Mouse (Mus musculus): Measurements from ENCODE around the gene Gja6. TPM values are rescaled to one million over a fixed set of nuclear protein-coding genes. Genes with fewer than 3 reads are reported as not detected.

Gja6 gene
- 0.19 and 0.48 TPM in 2 replicates for polyA plus RNA-seq (2015; fragmentation: Nextera tagmentation; extraction: Ambion mirVana)

DNA sequence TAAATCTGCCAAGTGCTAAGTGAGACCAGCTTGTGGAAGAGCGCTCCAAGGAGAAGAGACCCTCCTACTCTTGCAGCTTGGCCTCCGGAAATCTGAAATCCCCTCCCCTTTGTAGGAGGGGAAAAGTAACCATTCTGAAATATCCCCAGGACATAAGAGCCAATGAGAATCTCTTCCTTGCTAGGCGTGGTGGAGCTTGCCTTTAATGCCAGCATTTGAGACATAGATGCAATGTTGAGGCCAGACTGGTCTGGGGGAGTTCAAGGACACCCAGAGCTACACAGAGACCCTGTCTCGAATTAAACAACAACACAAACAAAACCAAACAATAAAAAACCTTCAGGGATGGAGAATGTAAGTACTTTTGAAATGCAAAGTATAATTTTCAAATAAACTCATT is at the start of gene Gja6:
TSS of gene Gja6 (minus strand) at position 101 of the 400 bp plus-strand sequence.
- Histone ChIP-seq H3K27me3 (ENCODE audit: control insufficient read depth, insufficient read depth, low read length) (0 out of 2 replicates have a peak, but pooled peaks cover 5% of the 10 kb centered on the region), H3K4me3 (replicated peaks; ENCODE audit: low read length) (no peak within 1 kb of the TSS), H3K27ac (ENCODE audit: low read length) (no peak within 1 kb of the TSS), H3K4me2 (ENCODE audit: low read depth, low read length) (no peak within 1 kb of the TSS), H3K9ac (ENCODE audit: low read length) (no peak within 1 kb of the TSS), H3K4me1 (ENCODE audit: control insufficient read depth, insufficient read depth, low read length) (no peaks in the 10 kb centered on the region), H3K36me3 (ENCODE audit: control insufficient read depth, insufficient read depth, low read length) (no peaks in the 10 kb centered on the region), H3K9me3 (replicated peaks; ENCODE audit: control insufficient read depth, low read length) (no peaks in the 10 kb centered on the region)
- no peak for ATAC-seq (ENCODE audit: insufficient read depth, low FRiP score)
- WGBS, result 65% methylated on average over 4 of the region's 4 CpGs

DNA sequence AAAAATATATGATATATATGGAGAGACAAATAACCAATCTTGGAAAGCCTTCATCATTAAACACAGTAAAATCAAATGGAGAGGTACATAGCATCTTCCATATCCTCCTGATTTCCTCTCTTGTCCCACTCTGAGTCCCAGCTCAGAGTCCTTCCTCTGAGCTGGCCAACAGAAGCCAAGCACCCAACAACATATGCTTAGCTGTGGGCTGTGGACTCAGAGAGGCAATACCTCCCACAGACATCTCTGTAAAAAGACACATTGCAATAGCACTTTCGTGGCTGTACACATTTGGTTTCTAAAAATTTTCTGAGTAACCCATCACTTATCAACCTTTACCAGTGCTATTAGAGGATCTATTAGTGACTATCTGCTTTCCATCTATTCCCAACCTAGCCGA is 42.7 kb upstream of the Gja6 start:
- Histone ChIP-seq H3K9ac (ENCODE audit: low read length) (no peak overlapping the region), H3K27ac (ENCODE audit: low read length) (no peak overlapping the region), H3K36me3 (ENCODE audit: control insufficient read depth, insufficient read depth, low read length) (no peaks in the 10 kb centered on the region), H3K9me3 (replicated peaks; ENCODE audit: control insufficient read depth, low read length) (no peaks in the 10 kb centered on the region), H3K27me3 (ENCODE audit: control insufficient read depth, insufficient read depth, low read length) (no peaks in the 10 kb centered on the region), H3K4me1 (ENCODE audit: control insufficient read depth, insufficient read depth, low read length) (no peaks in the 10 kb centered on the region), H3K4me3 (replicated peaks; ENCODE audit: low read length) (no peak overlapping the region), H3K4me2 (ENCODE audit: low read depth, low read length) (no peak overlapping the region)
- 88% methylated on average over 2 of the region's 2 CpGs for WGBS
- ATAC-seq (ENCODE audit: insufficient read depth, low FRiP score), result no peak

- no peak overlapping the region for H3K4me2 ChIP-seq (ENCODE audit: low read depth, low read length)
- H3K27ac ChIP-seq (ENCODE audit: low read length), result no peak overlapping the region
- ATAC-seq (ENCODE audit: insufficient read depth, low FRiP score), result no peak
- H3K9me3 ChIP-seq (replicated peaks; ENCODE audit: control insufficient read depth, low read length), result no peaks in the 10 kb centered on the region
- H3K27me3 ChIP-seq (ENCODE audit: control insufficient read depth, insufficient read depth, low read length), result no peaks in the 10 kb centered on the region; the same call in 1 of the 2 replicates
- WGBS, result 66% methylated on average over 4 of the region's 4 CpGs
- no peaks in the 10 kb centered on the region for H3K36me3 ChIP-seq (ENCODE audit: control insufficient read depth, insufficient read depth, low read length)
- no peaks in the 10 kb centered on the region for H3K4me1 ChIP-seq (ENCODE audit: control insufficient read depth, insufficient read depth, low read length)
- no peak overlapping the region for H3K9ac ChIP-seq (ENCODE audit: low read length)
- H3K4me3 ChIP-seq (replicated peaks; ENCODE audit: low read length), result no peak overlapping the region
Observed at GRCm38 (mm10) chrX:160944722-160945121, 37.9 kb upstream of the Gja6 start.

GRCm38 (mm10) chrX:160935541-160935940 is 28.7 kb upstream of the Gja6 start:
- Histone ChIP-seq H3K27me3 (ENCODE audit: control insufficient read depth, insufficient read depth, low read length) (no peaks in the 10 kb centered on the region), H3K4me3 (replicated peaks; ENCODE audit: low read length) (no peak overlapping the region), H3K4me2 (ENCODE audit: low read depth, low read length) (no peak overlapping the region), H3K36me3 (ENCODE audit: control insufficient read depth, insufficient read depth, low read length) (no peaks in the 10 kb centered on the region), H3K9ac (ENCODE audit: low read length) (no peak overlapping the region), H3K27ac (ENCODE audit: low read length) (no peak overlapping the region), H3K4me1 (ENCODE audit: control insufficient read depth, insufficient read depth, low read length) (no peaks in the 10 kb centered on the region), H3K9me3 (replicated peaks; ENCODE audit: control insufficient read depth, low read length) (no peaks in the 10 kb centered on the region)
- 67% methylated on average over 1 of the region's 1 CpGs for WGBS
- ATAC-seq (ENCODE audit: insufficient read depth, low FRiP score), result no peak

DNA sequence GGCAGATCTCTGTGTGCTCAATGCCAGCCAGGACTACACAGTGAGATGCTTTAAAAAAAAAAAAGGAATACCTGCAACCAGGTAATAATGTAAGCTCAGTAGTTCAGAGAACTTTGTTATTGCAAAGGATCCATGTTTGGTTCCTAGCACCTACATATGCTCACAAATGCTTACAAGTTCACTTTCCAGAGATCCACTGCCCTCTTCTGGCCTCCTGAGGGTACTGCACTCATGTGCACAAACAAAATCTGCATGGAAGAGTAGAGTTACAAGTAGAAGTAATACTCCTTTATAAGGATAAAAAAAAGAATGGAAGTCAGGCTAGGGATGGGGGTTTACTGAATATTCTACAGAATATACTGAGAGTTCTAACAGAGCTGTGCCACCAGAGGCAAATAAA is 23.8 kb upstream of the Gja6 start:
- Histone ChIP-seq H3K4me1 (ENCODE audit: control insufficient read depth, insufficient read depth, low read length) (no peaks in the 10 kb centered on the region), H3K4me2 (ENCODE audit: low read depth, low read length) (no peak overlapping the region), H3K4me3 (replicated peaks; ENCODE audit: low read length) (no peak overlapping the region), H3K9me3 (replicated peaks; ENCODE audit: control insufficient read depth, low read length) (no peaks in the 10 kb centered on the region), H3K27ac (ENCODE audit: low read length) (no peak overlapping the region), H3K36me3 (ENCODE audit: control insufficient read depth, insufficient read depth, low read length) (no peaks in the 10 kb centered on the region), H3K9ac (ENCODE audit: low read length) (no peak overlapping the region), H3K27me3 (ENCODE audit: control insufficient read depth, insufficient read depth, low read length) (no peaks in the 10 kb centered on the region)
- no peak for ATAC-seq (ENCODE audit: insufficient read depth, low FRiP score)

GRCm38 (mm10) chrX:160928870-160929269 is 22.0 kb upstream of the Gja6 start:
- 81% methylated on average over 1 of the region's 1 CpGs for WGBS
- Histone ChIP-seq H3K36me3 (ENCODE audit: control insufficient read depth, insufficient read depth, low read length) (no peaks in the 10 kb centered on the region), H3K4me2 (ENCODE audit: low read depth, low read length) (no peak overlapping the region), H3K9me3 (replicated peaks; ENCODE audit: control insufficient read depth, low read length) (no peaks in the 10 kb centered on the region), H3K9ac (ENCODE audit: low read length) (no peak overlapping the region), H3K4me1 (ENCODE audit: control insufficient read depth, insufficient read depth, low read length) (no peaks in the 10 kb centered on the region), H3K27me3 (ENCODE audit: control insufficient read depth, insufficient read depth, low read length) (no peaks in the 10 kb centered on the region), H3K4me3 (replicated peaks; ENCODE audit: low read length) (no peak overlapping the region), H3K27ac (ENCODE audit: low read length) (no peak overlapping the region)
- ATAC-seq (ENCODE audit: insufficient read depth, low FRiP score), result no peak

DNA sequence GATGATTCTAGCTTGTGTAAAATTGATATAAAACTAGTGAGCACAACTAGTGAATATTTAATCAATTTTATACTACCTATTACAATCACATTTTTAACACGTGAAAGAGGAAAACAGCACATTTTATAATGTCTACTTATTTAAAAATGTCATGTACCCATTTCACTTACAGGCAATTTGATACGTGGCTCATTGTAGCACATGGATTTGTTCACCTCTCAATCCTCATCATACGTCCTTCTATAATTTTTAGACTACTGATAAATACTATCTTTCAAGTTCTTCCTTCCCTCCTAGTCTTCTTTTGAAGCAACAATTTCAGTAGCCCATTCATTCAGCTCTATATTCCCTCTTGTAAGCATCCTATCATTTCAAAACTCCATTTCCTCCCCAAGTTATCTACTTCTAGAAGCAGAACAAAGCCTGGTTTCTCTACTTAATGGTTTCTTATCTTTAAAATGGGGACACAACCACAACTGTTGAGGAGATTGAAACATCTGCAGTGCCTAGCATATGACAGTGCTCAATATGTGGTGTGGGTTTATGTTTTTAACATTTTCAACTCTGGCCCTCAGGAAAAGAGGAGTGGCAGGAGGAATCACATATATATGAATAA is 12.3 kb upstream of the Gja6 start:
- Histone ChIP-seq H3K27ac (ENCODE audit: low read length) (no peak overlapping the region), H3K4me1 (ENCODE audit: control insufficient read depth, insufficient read depth, low read length) (no peaks in the 10 kb centered on the region), H3K4me3 (replicated peaks; ENCODE audit: low read length) (no peak overlapping the region), H3K4me2 (ENCODE audit: low read depth, low read length) (no peak overlapping the region), H3K27me3 (ENCODE audit: control insufficient read depth, insufficient read depth, low read length) (no peaks in the 10 kb centered on the region), H3K9me3 (replicated peaks; ENCODE audit: control insufficient read depth, low read length) (no peaks in the 10 kb centered on the region), H3K36me3 (ENCODE audit: control insufficient read depth, insufficient read depth, low read length) (no peaks in the 10 kb centered on the region), H3K9ac (ENCODE audit: low read length) (no peak overlapping the region)
- no peak for ATAC-seq (ENCODE audit: insufficient read depth, low FRiP score)
- WGBS, result 89% methylated on average over 3 of the region's 3 CpGs

GRCm38 (mm10) chrX:160906477-160906876 is 375 bp downstream of the Gja6 start:
- no peak for ATAC-seq (ENCODE audit: insufficient read depth, low FRiP score)
- Histone ChIP-seq H3K27ac (ENCODE audit: low read length) (no peak overlapping the region), H3K9ac (ENCODE audit: low read length) (no peak overlapping the region), H3K4me2 (ENCODE audit: low read depth, low read length) (no peak overlapping the region), H3K36me3 (ENCODE audit: control insufficient read depth, insufficient read depth, low read length) (no peaks in the 10 kb centered on the region), H3K9me3 (replicated peaks; ENCODE audit: control insufficient read depth, low read length) (no peaks in the 10 kb centered on the region), H3K27me3 (ENCODE audit: control insufficient read depth, insufficient read depth, low read length) (0 out of 2 replicates have a peak, but pooled peaks cover 5% of the 10 kb centered on the region), H3K4me1 (ENCODE audit: control insufficient read depth, insufficient read depth, low read length) (no peaks in the 10 kb centered on the region), H3K4me3 (replicated peaks; ENCODE audit: low read length) (no peak overlapping the region)
- 56% methylated on average over 4 of the region's 4 CpGs for WGBS

DNA sequence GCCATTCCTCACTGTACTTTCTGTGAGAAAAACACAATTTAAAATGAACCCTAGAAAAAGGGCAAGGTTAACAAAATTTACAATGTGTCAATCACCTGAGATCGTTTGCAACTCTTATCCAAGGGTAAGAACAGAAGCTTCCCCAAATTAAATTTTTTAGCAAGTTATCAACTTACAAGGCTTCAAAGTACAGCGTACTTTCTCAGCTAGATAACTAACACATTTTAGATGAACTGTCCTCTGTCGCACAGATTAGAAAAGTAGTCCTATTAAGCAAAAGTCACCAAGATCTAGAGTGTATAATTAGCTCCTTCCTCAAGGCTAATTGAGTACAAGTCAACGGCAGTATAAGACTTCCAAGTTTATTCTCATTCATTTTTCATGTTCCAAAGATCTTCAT is 939 bp downstream of the Gja6 start:
- 55% methylated on average over 4 of the region's 4 CpGs for WGBS
- no peak overlapping the region for H3K4me2 ChIP-seq (ENCODE audit: low read depth, low read length)
- H3K9me3 ChIP-seq (replicated peaks; ENCODE audit: control insufficient read depth, low read length), result no peaks in the 10 kb centered on the region
- no peak overlapping the region for H3K9ac ChIP-seq (ENCODE audit: low read length)
- no peaks in the 10 kb centered on the region for H3K36me3 ChIP-seq (ENCODE audit: control insufficient read depth, insufficient read depth, low read length)
- 0 out of 2 replicates have a peak, but pooled peaks cover 5% of the 10 kb centered on the region for H3K27me3 ChIP-seq (ENCODE audit: control insufficient read depth, insufficient read depth, low read length)
- no peak overlapping the region for H3K4me3 ChIP-seq (replicated peaks; ENCODE audit: low read length)
- H3K4me1 ChIP-seq (ENCODE audit: control insufficient read depth, insufficient read depth, low read length), result no peaks in the 10 kb centered on the region
- ATAC-seq (ENCODE audit: insufficient read depth, low FRiP score), result no peak
- no peak overlapping the region for H3K27ac ChIP-seq (ENCODE audit: low read length)

Measured in stomach, embryonic 16.5 days (tissue).